Mouse (Mus musculus) hindbrain, embryonic 13.5 days (tissue): ENCODE results near the gene Zfp106. TPM values are rescaled to one million over a fixed set of nuclear protein-coding genes. Genes with fewer than 3 reads are reported as not detected.

Source experiments
- ATAC-seq: fragments of 200-750 bp; cut with Nextera tagmentation; 2 replicates; pipeline ENCODE4 v1.8.0; 2017; ENCODE audit warnings: moderate TSS enrichment; ENCODE audit not compliant: low FRiP score
- H3K27ac ChIP-seq: fragments of 300-500 bp; sonication (generic); 2 replicates; pipeline ENCODE4 v1.5.1; 2015; ENCODE audit warnings: inconsistent platforms, mild to moderate bottlenecking, moderate library complexity
- H3K27me3 ChIP-seq: fragments of 300-500 bp; sonication (generic); 2 replicates; pipeline ENCODE4 v1.6.1; 2015; ENCODE audit warnings: mild to moderate bottlenecking, inconsistent platforms
- H3K36me3 ChIP-seq: fragments of 300-500 bp; sonication (generic); 2 replicates; pipeline ENCODE4 v1.6.1; 2015; ENCODE audit warnings: mild to moderate bottlenecking, inconsistent platforms
- H3K4me1 ChIP-seq: fragments of 300-500 bp; sonication (generic); replicated peaks from 2 replicates; pipeline ENCODE4 v1.6.1; 2015; ENCODE audit warnings: inconsistent platforms
- H3K4me2 ChIP-seq: fragments of 300-500 bp; sonication (generic); 2 replicates; pipeline ENCODE4 v1.6.1; 2015; ENCODE audit warnings: inconsistent platforms, mild to moderate bottlenecking, moderate library complexity
- H3K4me3 ChIP-seq: fragments of 300-500 bp; sonication (generic); 2 replicates; pipeline ENCODE4 v1.5.1; 2015; ENCODE audit warnings: mild to moderate bottlenecking, inconsistent platforms
- H3K9ac ChIP-seq: fragments of 300-500 bp; sonication (generic); 2 replicates; pipeline ENCODE4 v1.6.1; 2015; ENCODE audit warnings: mild to moderate bottlenecking, inconsistent platforms
- H3K9me3 ChIP-seq: fragments of 300-500 bp; sonication (generic); 2 replicates; pipeline ENCODE4 v1.6.1; 2016; ENCODE audit warnings: inconsistent platforms
- WGBS: fragments of 180-500 bp; shearing (Covaris S2); methylation state at CpG from one replicate; pipeline ENCODE4 v1.1.7; 2015; 5-methylcytosine and 5-hydroxymethylcytosine counted together
- polyA plus RNA-seq: library from polyadenylated mRNA; unstranded; fragments of >200 nt; fragmentation: Nextera tagmentation; extraction: Ambion mirVana; gene quantifications from 2 replicates; pipeline ENCODE4 v1.2.1, GENCODE M21; 2015

The Zfp106 gene
- polyA plus RNA-seq, 1 experiment from 2014 or later = 44.2 TPM

DNA sequence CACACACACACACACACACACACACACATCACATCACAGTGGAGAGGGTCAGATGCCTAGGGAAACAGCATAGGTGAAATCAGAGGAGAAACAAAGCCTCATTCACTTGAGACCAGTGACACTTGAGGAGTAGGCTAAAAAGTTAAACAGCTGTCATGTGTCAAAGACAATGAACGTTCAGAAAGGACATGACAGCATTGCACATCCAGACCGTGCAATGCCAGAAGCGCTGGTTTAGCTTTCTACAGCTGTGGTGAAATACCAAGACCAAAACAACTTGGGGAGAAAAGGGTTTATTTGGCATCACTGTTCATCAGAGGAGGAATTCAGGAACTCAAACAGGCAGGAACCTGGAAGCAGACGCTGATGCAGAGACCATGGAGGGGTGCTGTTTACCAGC, 70.4 kb downstream of the Zfp106 start:
- H3K36me3 ChIP-seq = no peaks in the 10 kb centered on the region
- no peak for ATAC-seq
- H3K27ac ChIP-seq = no peak overlapping the region
- H3K4me3 ChIP-seq = no peak overlapping the region
- H3K4me2 ChIP-seq = no peak overlapping the region
- H3K27me3 ChIP-seq = no peaks in the 10 kb centered on the region
- WGBS = 65% methylated on average over 4 of the region's 4 CpGs
- H3K9ac ChIP-seq = no peak overlapping the region
- H3K9me3 ChIP-seq = no peaks in the 10 kb centered on the region
- no peaks in the 10 kb centered on the region for H3K4me1 ChIP-seq

DNA sequence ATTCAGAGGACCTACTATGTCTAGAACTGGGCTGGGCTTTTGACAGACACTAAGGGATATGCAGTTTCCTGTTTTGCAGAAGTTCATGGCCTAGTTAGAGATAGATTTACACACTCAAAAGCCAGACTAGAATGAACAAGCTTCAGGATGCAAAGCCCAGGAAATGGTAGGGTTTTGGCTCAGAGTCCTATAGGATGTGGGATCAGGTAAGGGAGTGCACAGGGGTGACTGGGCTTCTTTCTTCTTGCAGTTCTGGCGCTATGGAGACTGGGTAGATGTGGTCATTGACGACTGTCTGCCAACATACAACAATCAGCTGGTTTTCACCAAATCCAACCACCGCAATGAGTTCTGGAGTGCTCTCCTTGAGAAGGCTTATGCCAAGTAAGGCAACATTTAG, 79.4 kb downstream of the Zfp106 start:
- no peaks in the 10 kb centered on the region for H3K9me3 ChIP-seq
- no peaks in the 10 kb centered on the region for H3K4me1 ChIP-seq
- H3K27ac ChIP-seq = no peak overlapping the region
- 99% methylated on average over 3 of the region's 3 CpGs for WGBS
- 0 out of 2 replicates have a peak, but pooled peaks cover 3% of the 10 kb centered on the region for H3K27me3 ChIP-seq
- no peak overlapping the region for H3K4me2 ChIP-seq
- no peak for ATAC-seq
- no peak overlapping the region for H3K9ac ChIP-seq
- no peak overlapping the region for H3K4me3 ChIP-seq
- no peaks in the 10 kb centered on the region for H3K36me3 ChIP-seq

DNA sequence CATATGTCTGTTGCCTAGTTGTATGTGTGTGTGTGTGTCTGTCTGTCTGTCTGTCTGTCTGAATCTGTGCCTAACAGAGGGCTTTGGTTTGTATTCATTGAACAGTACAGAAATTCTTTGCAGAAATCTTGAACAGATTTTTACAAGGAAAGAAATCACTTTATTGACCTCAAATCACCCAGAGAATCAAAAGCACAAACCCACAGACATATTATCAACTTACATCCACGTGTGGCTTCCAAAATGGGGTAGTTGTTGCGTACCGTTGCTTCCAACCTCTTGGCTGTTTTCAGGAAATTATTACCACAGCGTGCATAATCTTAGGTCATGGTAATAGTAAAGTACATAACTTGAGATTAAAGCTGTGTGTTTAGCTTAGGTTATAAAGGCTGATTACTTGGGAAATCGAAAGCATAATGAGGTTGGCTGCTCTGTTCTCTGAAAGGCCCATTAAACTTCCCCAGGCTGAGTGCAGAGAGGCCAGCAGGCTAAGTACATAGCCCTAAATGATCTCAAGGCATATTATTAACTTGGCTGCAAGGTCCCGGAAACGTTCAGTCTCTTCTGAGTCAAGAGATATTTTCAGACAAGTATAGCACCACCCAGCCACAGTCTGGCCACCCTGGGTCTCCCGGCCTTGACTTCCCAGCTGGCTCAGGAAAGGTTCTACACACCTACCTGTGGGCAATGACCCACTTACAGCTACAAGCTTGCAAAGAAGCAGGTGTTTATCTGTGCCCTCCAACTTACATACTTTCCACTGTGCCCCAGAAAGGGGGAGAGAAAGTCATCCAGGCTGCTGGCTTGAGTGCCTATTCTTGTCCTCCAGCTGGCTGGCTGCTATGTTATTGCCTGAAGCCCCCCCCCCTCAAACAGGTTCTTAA, 80.9 kb downstream of the Zfp106 start:
- Histone ChIP-seq H3K27me3 (0 out of 2 replicates have a peak, but pooled peaks cover 3% of the 10 kb centered on the region), H3K4me3 (no peak overlapping the region), H3K4me2 (no peak overlapping the region), H3K36me3 (no peaks in the 10 kb centered on the region), H3K9me3 (no peaks in the 10 kb centered on the region), H3K4me1 (no peaks in the 10 kb centered on the region), H3K9ac (no peak overlapping the region), H3K27ac (no peak overlapping the region)
- no peak for ATAC-seq
- WGBS = 85% methylated on average over 8 of the region's 8 CpGs

GRCm38 (mm10) chr2:120481921-120482320, 81.7 kb downstream of the Zfp106 start:
- H3K27ac ChIP-seq = no peak overlapping the region
- ATAC-seq = no peak
- 84% methylated on average over 8 of the region's 8 CpGs for WGBS
- H3K4me1 ChIP-seq = no peaks in the 10 kb centered on the region
- H3K9me3 ChIP-seq = no peaks in the 10 kb centered on the region
- H3K27me3 ChIP-seq = 0 out of 2 replicates have a peak, but pooled peaks cover 3% of the 10 kb centered on the region
- no peak overlapping the region for H3K4me3 ChIP-seq
- no peaks in the 10 kb centered on the region for H3K36me3 ChIP-seq
- H3K4me2 ChIP-seq = no peak overlapping the region
- no peak overlapping the region for H3K9ac ChIP-seq

DNA sequence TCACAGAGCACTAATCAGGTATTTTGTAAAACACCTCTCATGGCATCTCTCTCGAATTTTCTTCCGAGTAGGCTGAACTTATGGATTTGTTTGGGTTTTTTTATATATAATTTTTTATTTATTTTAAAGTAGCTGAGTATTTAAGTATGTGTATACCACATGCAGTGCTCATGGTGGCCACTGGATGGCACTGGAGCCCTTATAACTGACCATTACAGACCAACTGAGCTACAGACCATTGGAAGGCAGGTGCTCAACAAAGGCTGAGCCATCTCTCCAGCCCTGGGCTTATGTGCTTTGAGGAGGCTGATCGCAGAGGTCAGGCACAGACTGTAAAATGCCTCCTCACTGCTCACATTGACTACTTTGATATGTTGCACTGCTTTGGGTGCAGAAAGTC, 85.0 kb downstream of the Zfp106 start:
- Histone ChIP-seq H3K9ac (no peak overlapping the region), H3K27ac (no peak overlapping the region), H3K4me2 (no peak overlapping the region), H3K36me3 (no peaks in the 10 kb centered on the region), H3K27me3 (0 out of 2 replicates have a peak, but pooled peaks cover 3% of the 10 kb centered on the region), H3K4me3 (no peak overlapping the region), H3K9me3 (no peaks in the 10 kb centered on the region), H3K4me1 (0 out of 2 replicates have a peak, but pooled peaks cover 6% of the 10 kb centered on the region)
- 67% methylated on average over 3 of the region's 3 CpGs for WGBS
- ATAC-seq = no peak

- Histone ChIP-seq H3K9me3 (no peaks in the 10 kb centered on the region), H3K4me3 (no peak overlapping the region), H3K27me3 (no peaks in the 10 kb centered on the region), H3K36me3 (no peaks in the 10 kb centered on the region), H3K27ac (no peak overlapping the region), H3K4me1 (0 out of 2 replicates have a peak, but pooled peaks cover 6% of the 10 kb centered on the region), H3K9ac (0 out of 2 replicates have a peak overlapping the region, but pooled peaks have one; percentile 13), H3K4me2 (no peak overlapping the region)
- ATAC-seq = no peak
- WGBS = 64% methylated on average over 13 of the region's 13 CpGs
These were observed 87.2 kb downstream of the Zfp106 start for GRCm38 (mm10) chr2:120476277-120477087.

DNA sequence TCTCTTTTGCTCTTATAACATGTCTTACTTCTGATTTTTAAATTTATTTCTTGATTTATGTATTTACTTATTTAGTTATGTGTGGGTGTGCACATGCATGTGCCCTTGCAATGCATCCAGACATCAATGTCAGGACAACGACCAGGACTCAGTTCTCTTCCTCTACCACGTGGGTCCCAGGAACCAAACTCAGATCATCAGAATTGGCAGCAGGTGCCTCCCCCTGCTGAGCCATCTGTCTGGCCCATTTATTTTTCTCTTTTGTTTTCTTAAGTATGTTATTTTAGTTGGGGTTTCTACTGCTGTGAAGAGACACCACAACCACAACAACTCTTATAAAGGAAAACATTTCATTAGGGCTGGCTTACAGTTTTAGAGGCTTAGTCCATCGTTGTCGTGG, 92.8 kb downstream of the Zfp106 start:
- no peak overlapping the region for H3K27ac ChIP-seq
- H3K36me3 ChIP-seq = no peaks in the 10 kb centered on the region
- H3K27me3 ChIP-seq = no peaks in the 10 kb centered on the region
- H3K4me3 ChIP-seq = no peak overlapping the region
- ATAC-seq = no peak
- 71% methylated on average over 4 of the region's 4 CpGs for WGBS
- no peak overlapping the region for H3K9ac ChIP-seq
- no peaks in the 10 kb centered on the region for H3K9me3 ChIP-seq
- H3K4me2 ChIP-seq = no peak overlapping the region
- H3K4me1 ChIP-seq = no peaks in the 10 kb centered on the region

GRCm38 (mm10) chr2:120469715-120470114, 93.9 kb downstream of the Zfp106 start:
- Histone ChIP-seq H3K9me3 (no peaks in the 10 kb centered on the region), H3K4me3 (no peak overlapping the region), H3K9ac (no peak overlapping the region), H3K4me1 (no peaks in the 10 kb centered on the region), H3K27me3 (no peaks in the 10 kb centered on the region), H3K36me3 (no peaks in the 10 kb centered on the region), H3K27ac (no peak overlapping the region), H3K4me2 (no peak overlapping the region)
- ATAC-seq = no peak
- WGBS = 94% methylated on average over 10 of the region's 10 CpGs

DNA sequence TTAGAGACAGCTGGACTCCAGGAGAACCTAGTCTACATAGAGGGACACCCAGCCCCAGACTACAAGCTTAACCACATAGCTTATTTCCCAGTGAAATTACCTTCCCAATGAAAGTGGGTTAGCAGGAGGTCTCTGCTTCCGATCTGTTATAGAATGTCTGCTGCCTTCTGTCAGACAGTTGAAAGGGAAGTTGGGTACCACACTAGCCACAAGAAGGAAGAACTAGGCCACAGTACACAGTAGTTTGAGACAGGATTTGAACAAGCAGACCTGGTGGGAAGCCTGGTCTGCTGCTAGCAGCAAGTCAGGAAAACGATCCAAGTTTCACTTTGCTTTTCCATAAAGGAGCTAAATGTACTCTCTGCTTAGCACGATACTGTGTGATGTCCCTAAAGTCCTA, 94.4 kb downstream of the Zfp106 start:
- no peak overlapping the region for H3K9ac ChIP-seq
- H3K36me3 ChIP-seq = no peaks in the 10 kb centered on the region
- H3K4me3 ChIP-seq = no peak overlapping the region
- no peak overlapping the region for H3K27ac ChIP-seq
- no peaks in the 10 kb centered on the region for H3K4me1 ChIP-seq
- no peak for ATAC-seq
- H3K27me3 ChIP-seq = no peaks in the 10 kb centered on the region
- WGBS = 88% methylated on average over 3 of the region's 3 CpGs
- no peak overlapping the region for H3K4me2 ChIP-seq
- H3K9me3 ChIP-seq = no peaks in the 10 kb centered on the region

DNA sequence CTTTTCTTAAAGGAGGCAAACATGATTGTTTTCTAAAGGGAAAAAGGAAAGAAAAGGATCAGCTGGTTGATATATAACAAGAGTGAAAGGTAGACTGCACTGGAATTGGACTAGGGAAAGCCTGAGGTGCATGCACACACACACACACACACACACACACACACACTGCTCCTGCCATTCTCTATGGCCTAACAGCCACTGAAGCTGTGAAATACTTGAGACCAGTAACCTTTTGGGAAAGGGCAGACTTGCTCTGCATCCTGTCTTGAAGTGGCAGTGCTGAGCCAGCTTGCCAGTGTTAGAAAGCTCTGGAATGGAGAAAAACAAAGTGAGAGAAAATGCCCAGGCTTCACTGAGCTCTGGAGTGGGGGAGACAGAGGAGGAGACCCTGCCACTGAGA, 95.6 kb downstream of the Zfp106 start:
- Histone ChIP-seq H3K4me1 (no peaks in the 10 kb centered on the region), H3K9ac (no peak overlapping the region), H3K4me3 (no peak overlapping the region), H3K4me2 (no peak overlapping the region), H3K27me3 (no peaks in the 10 kb centered on the region), H3K9me3 (no peaks in the 10 kb centered on the region), H3K27ac (no peak overlapping the region), H3K36me3 (no peaks in the 10 kb centered on the region)
- ATAC-seq = no peak

- no peaks in the 10 kb centered on the region for H3K27me3 ChIP-seq
- H3K9me3 ChIP-seq = no peaks in the 10 kb centered on the region
- H3K4me2 ChIP-seq = no peak overlapping the region
- 88% methylated on average over 5 of the region's 5 CpGs for WGBS
- H3K4me1 ChIP-seq = no peaks in the 10 kb centered on the region
- no peak overlapping the region for H3K9ac ChIP-seq
- ATAC-seq = no peak
- no peaks in the 10 kb centered on the region for H3K36me3 ChIP-seq
- no peak overlapping the region for H3K4me3 ChIP-seq
- no peak overlapping the region for H3K27ac ChIP-seq
These were observed 98.3 kb downstream of the Zfp106 start for GRCm38 (mm10) chr2:120465397-120465785.

DNA sequence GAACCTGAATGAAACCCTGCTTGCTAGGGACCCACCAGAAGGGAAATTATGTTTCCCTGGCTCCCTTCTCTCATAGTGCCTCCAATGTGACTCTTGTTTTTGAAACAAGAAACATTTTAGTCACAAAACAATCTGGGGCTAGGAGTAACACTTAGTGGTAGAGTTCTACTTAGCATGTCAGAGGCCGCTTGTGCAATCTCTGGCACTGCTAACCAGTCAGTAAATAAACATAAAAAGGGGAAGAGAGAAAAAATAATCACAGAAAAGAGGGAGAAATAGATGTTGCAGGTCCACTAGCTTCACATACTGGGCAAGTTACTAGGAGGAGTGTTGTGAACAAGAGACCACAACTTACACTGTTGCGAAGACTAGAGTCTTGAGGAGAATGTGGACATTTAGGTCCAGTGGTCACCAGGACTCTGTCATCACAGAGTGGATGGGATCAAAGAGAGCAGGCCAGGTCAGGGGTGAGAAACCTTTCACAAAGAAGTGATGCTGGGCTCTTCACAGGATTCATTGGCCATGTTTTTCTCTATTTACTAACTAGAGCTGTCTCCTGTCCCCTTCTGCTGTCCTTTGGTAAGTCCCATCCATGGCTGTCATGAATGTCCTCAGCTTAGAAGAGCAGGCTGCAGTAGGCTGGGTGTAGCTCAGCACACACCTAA, 98.8 kb downstream of the Zfp106 start:
- H3K4me3 ChIP-seq = no peak overlapping the region
- no peak for ATAC-seq
- H3K36me3 ChIP-seq = no peaks in the 10 kb centered on the region
- H3K4me2 ChIP-seq = no peak overlapping the region
- WGBS = 96% methylated on average over 2 of the region's 2 CpGs
- no peaks in the 10 kb centered on the region for H3K9me3 ChIP-seq
- no peak overlapping the region for H3K27ac ChIP-seq
- H3K27me3 ChIP-seq = no peaks in the 10 kb centered on the region
- H3K4me1 ChIP-seq = no peaks in the 10 kb centered on the region
- no peak overlapping the region for H3K9ac ChIP-seq
